Mouse (Mus musculus) C2C12 (cell line): ENCODE data around the gene Olfr201.

Experiments used
- CEBPB ChIP-seq: IDR thresholded peaks from one replicate; pipeline ENCODE4 v1.6.1; 2011; ENCODE audit warnings: low read depth, mild to moderate bottlenecking, control low read depth, moderate library complexity
- CTCF ChIP-seq: IDR thresholded peaks from one replicate; pipeline ENCODE4 v1.5.1; 2011; ENCODE audit not compliant: control insufficient read depth, insufficient read depth, insufficient read length
- FOSL1 ChIP-seq: IDR thresholded peaks from one replicate; pipeline ENCODE4 v1.8.0; 2011; ENCODE audit warnings: mild to moderate bottlenecking, low read length; ENCODE audit not compliant: poor library complexity, insufficient read depth, severe bottlenecking
- MAX ChIP-seq: IDR thresholded peaks from one replicate; pipeline ENCODE4 v1.6.1; 2011; ENCODE audit warnings: mild to moderate bottlenecking, control low read depth
- MYOD1 ChIP-seq: IDR thresholded peaks from one replicate; pipeline ENCODE4 v1.6.1; 2011; ENCODE audit warnings: low read depth; ENCODE audit not compliant: control insufficient read depth, insufficient read length
- USF1 ChIP-seq: IDR thresholded peaks from one replicate; pipeline ENCODE4 v1.6.1; 2011; ENCODE audit warnings: low read depth, mild to moderate bottlenecking, control low read depth, moderate library complexity

DNA sequence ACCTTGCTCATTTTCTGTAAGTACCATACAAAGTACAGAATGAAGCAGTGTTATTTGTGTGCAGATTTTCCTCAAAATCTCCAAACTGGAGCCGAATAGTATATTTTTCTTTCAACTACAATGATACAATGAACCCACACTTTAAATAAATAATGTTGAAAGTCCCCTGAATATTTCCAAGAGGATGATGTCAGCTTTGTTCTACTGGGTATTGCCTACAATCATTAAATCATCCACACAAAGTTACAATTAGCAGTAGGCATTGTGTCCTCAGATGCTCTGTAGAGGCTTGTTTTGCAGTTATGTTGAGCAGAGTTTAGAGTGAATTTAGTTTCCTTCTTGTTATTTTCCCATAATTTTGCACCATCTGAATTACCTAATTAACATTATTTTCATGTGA, 14.3 kb upstream of the Olfr201 start, which contains the start of gene Olfr202:
- TF ChIP-seq MYOD1 (no peak), CTCF (no peak), USF1 (no peak), CEBPB (no peak), MAX (no peak), FOSL1 (no peak)
